Mouse (Mus musculus) ES-E14 (cell line): Measurements from ENCODE around the gene Smc6.

Source experiments
- HCFC1 ChIP-seq: IDR thresholded peaks from 2 replicates; pipeline ENCODE4 v1.6.1; 2012; ENCODE audit warnings: low read length, inconsistent platforms, borderline replicate concordance; ENCODE audit not compliant: insufficient read depth
- ZC3H11A ChIP-seq: IDR thresholded peaks from 2 replicates; pipeline ENCODE4 v1.6.1; 2012; ENCODE audit warnings: low read depth, mild to moderate bottlenecking, inconsistent platforms, low read length, borderline replicate concordance

DNA sequence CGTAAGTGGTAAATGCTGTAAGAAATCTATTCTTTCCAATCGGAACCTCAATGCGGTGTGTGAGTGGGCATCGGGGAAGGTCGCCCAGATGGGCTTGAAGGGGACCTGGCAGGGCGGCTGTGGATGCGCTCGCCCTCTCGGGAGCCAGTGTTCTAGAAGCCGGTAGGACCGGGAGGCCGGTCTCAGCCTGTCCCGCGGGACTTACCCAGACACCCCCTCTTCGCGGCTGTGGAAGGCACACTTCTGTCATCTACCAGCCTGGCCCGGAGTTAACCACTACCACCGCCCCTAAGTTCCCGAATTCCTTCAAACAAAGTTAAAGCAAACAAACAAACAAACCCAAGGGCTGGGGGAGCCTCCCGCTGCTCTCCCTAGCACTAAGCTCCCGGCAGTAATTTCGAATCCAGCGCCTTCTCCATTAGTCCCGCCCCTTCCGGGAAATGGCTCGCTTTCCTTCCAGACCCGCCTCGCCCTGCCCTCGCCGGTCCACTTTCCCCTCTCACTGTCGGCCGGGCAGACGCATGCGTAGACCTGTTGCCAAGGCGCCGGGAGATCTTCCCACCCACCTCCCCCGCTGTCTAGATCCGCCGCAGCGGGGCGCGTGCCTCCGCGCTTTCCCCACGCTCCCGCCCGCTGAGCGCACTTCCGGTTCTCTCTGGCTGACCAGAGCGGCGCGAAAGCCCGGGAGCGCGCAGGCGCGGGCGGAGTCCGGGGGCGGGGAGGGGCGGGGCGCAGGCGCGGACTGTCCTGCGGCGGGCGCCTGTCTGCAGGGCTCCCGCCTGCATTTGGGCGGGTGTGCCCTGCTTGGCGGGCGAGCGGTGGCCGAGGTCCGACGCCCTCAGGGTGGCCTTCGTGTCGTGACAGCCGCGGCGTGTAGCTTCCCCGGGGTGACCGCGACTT, at the start of gene Smc6, which contains the start of gene Gen1:
- TF ChIP-seq ZC3H11A (no peak), HCFC1 (peak; percentile 57; the same call in 1 of the 2 replicates)
